Mouse (Mus musculus) layer of hippocampus, postnatal 25 days (tissue): ENCODE results near the gene Otop3. TPM values are rescaled to one million over a fixed set of nuclear protein-coding genes. Genes with fewer than 3 reads are reported as not detected.

ENCODE experiments used
- DNase-seq, 2 experiments: peaks; one replicate each; pipeline ENCODE4 v3.0.0; 2022; ENCODE audit warnings: mixed read lengths in 2 of 2, low spot score in 1 of 2; ENCODE audit errors: extremely low spot score in 1 of 2
- total RNA-seq, 2 experiments: library from RNA; stranded (reverse); gene quantifications; 2 replicates each; pipeline ENCODE4 v1.2.3; 2021

The Otop3 gene
- total RNA-seq, 2 experiments from 2014 or later, result 0.17 TPM; not detected in 1

DNA sequence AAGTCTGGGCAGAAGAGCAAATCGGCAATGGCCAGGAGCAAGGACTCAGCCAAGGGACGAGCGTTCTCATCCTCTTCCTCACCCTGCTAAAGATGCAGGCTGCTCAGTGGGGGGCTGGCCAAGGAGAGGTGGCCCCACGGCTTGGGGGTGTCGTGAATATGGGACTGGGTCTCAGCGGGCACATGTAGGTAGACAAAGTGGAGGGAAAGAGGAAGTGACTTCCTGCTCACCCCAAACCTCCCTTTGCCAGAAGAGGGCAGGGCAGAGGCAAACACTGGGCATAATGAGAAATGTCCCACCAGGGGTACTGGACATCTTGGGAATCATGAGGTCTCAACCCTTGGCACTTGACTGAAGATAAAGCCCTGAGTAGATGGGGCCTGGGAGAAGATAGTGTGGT, 25.2 kb downstream of the Otop3 start:
- no peak for DNase-seq

DNA sequence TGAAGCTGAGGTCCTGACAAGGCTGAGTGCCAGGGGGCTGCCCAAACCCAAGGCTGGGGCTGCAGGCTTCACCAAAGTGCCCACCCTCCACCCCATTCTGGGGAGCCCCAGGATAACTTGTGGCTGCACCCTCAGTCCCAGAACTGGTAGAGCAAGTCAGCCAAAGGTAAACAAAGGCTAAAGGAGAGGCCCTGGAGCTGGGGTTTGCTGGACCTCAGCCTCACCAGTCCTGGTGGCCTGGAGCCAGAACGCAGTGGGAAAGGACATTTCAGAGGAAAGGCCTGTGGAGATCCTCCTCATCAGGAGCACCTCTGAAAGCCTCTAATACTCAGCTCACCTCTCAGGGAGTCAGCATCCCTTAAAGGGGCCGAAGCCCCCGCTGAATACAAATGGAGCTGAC, 29.6 kb downstream of the Otop3 start:
- DNase-seq, result no peak

DNA sequence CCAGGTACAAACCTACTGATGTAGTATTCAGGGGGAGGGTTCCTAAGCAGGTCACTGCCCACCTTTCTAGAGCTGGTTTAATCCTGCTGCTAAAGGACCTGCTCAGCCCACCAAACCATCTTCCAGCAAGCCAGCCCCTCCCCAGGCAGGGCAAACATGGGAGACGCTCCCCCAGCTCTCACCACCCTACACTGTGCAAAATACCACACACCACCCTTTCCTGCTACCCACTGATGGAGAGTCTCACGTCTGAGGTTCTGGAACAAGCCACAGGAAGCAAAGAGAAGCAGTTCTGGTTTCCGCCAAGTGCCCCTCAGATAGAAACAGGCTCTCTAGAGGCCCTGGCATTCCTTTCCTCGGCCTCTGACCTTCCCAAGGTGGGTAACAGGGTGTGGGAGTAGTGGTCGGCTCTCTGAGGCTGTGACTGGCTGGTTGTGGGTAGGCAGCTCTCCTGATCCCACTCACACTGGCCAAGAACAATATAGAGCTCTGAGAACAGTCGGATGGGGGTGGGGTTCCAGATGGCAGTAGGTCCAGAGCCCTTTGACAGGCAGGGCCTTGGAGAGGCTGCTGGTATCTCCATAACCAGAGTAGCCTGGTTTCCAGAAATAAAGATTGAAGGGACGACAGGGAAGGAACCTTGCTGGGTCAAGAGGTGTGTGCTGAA, 31.6 kb downstream of the Otop3 start:
- no peak for DNase-seq

DNA sequence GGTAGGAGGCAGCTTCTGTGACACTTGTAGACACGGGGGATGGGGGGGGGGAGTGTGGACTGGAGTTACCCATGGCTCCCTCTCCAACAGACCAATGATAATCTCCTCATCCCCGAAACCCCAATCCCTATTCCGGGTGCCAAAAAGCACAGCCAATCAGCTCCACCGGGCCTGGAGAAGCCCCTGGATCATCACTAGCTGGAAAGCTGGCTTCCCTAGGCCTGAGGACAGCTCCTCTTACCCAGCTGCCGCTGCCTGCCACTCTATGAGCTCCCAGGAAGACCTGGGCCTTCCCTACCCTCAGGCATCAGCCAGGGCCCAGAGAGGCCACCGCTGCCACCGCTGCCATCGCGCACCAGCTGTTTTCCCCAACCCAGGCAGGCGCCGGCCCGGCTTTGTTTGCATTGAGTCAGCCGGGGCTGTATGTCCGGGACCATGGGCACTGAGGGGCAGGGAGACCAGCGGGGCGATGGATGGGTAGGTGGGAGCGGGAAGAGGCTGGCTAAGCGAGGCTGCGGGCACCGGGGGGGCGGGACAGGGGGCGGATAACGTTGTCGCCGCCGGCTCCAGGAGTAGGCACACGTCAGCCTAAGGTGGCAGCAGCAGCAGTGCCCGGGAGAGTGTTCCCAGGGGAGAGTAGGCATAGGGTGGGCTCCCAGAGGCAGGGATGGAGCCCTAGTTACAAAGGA, 32.3 kb downstream of the Otop3 start:
- no peak for DNase-seq

DNA sequence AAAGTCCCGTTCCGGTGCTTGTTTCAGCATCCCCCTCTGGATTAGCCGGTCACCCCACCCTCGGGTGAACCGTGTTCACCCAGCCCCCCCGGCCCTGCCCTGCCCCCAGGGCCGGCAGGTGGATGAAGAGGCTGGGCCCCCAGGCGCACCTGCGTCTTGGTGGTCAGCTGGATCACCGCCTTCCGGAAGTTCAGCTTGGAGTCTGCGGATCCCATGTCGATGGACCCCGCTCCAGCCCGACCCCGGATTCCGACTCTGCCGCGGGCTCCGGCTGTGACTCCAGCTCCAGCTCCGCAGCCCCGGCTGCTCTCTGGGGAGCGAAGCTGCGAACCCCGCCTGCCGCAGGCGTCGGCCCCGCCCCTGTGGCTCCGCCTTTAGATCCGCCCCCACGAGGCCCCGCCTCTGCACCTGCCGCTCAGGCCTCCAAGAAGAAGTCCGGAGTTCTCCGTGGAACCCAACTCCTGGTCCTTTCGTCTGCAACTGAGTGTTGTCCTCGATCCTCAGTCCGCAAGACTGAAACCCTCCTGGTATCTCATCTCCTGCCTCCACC, 32.9 kb downstream of the Otop3 start, which contains the start of gene Hid1:
Gene Hid1, minus strand, starts transcription at position 362 of the 550 bp plus-strand sequence.
- peak; percentile 78 for DNase-seq

DNA sequence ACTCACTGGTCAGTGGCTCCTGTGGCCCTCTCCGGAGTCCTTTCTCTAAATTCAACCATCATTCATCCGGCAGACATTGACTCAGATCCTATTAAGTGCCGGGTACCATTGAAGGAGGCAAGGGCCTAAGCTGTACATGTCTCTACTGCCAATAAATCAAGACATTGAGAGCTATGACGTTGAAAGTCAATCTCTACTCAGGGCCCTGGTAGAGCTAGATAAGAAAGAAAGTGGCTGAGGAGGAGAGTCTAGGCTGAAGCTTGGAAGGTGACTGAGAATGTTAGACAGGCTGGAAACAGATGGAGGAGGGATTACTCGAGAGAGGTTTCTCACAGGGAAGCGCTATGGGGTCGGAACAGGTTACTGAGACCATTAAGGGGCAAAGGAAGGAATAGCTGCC, 35.8 kb downstream of the Otop3 start:
- DNase-seq, result no peak

DNA sequence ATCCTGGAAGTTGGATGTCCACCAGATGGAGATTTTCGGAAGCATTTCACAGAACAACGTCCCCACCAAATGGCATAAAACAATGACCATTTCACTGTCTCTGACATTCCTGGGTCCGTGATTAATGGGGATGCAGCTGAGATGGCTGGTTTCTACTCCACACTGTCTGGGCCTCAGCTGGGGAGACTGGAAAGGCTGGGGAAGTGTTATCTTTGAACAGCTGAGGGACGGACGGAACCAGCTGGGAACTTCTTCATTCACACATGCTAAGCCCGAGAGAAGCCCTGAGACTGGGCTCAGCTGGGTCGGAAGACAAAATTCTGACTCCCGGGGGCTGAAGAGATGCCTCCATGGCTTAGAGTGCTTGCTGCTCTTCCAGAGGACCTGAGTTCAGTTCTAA, 36.8 kb downstream of the Otop3 start:
- DNase-seq, result no peak

DNA sequence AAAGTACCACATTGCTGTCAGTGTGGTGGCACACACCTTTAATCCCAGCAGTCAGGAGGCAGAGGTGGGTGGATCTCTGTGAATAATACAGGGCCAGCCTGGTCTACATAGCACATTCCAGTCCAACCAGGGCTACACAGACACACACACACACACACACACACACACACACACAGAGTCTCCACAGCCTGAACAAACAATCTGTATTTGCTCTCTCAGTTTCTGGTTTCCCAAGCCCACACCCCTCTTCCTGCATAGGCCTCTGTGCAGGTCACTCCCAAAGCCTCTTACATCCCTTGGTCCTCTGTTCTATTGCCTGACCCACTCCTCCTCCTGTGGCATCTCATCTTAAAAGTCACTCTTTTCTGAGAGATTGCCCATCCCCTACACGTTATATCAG, 37.5 kb downstream of the Otop3 start:
- DNase-seq, result no peak

DNA sequence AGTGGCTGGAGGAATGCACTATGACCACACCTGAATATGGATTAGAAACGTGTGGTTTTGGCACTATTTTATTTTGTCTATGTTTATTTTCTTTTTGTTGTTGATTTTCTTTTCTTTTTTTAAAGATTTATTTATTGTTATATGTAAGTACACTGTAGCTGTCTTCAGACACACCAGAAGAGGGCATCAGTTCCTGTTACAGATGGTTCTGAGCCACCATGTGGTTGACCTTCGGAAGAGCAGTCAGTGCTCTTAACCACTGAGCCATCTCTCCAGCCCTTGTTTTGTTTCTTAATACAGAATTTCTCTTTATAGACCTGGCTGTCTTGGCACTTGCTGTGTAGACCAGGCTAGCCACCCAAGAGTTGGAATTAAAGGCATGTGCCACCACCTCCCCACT, 38.2 kb downstream of the Otop3 start:
- DNase-seq, result no peak

DNA sequence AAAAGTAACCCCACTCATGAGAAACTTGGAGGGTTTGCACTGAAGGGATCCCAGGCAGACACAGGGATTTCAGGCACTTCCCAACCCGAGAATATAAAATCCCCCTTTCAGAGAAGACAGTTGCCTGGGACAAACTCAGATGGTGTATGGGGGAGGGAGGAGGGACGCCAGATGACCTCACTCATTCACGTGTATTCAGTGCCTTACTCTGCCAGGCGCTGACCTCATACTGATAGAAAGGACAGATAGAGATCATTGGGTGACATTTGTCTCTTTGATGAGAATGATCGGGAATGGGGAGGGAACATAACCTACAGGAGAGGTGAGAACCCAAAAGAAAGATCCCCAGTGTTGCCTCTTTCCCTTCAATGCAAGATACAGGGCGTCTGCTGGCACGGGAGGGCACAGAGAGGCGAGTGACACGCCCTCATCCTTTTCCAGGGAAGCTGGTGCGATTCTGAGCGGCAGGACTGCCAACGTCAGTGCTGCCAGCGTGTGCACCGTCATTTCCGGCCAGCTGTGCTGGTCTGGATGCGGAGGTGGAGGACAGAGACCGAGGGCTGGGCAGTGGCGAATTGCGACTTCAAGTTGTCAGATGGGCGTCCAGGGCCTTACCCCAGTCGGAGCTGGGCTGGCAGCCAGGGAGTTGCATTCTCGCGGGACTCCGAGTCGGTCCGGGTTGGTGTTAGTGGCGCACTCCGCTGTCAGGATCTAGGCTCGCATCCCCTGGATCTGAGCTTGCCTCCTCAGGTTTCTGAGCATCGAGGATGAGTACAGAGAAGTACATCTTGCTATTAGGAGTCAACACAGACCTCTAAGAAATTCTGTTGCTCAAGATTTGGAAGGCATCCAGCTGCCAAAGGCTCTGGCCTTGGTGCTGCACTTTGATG, 39.5 kb downstream of the Otop3 start:
- peak; percentile 61 to 67 for DNase-seq

DNA sequence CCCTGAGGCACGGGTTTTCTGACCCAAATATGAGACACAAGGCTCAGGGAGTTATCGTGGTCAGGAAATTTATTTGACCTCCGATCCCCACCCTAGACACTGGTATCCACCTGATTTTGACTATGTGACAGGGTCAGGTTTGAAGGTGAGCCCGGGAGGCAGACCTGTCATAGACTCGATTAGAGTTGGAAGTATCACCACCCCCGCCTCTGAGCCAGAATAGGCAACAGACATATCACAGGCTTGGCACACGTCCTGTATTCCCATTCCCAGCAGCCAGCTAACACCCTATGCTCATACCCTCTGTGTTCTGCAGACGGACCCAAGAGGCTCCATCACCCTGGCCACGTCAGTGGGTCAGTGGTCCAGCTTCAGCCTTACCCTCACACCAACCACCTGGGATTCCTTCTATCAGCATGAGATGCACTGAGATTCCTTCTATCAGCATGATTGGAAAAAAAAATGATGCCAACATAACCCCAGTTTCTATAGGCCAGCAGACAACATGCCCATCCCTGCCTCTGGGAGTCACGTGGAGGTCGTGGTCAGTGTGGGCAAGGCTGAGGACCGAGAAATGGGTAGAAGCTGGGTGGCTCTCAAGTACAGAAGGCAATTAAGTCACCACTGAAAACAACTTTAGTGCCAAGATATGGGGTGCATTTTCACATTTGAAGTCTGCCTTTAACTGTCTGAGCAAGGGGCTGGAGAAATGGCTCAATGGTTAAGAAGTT, 40.3 kb downstream of the Otop3 start:
- no peak for DNase-seq

DNA sequence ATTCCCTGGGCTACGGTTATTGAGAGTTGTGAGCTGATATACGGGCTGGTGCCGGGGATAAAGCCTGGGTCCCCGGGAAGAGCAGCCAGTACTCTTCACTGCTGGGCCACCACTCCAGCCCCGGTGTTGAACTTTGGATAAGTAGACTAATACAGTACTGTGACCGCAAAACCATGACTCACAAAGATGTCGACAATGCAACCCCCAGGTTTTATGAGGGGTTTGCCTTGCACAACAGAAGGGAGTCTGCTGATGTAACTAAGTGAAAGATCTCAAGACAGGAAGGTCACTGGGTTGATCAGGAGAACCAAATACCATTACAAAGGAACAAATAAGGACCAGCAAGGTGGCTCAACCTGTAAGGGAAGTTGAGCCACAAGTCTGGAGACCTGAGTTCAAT, 42.2 kb downstream of the Otop3 start:
- no peak for DNase-seq

DNA sequence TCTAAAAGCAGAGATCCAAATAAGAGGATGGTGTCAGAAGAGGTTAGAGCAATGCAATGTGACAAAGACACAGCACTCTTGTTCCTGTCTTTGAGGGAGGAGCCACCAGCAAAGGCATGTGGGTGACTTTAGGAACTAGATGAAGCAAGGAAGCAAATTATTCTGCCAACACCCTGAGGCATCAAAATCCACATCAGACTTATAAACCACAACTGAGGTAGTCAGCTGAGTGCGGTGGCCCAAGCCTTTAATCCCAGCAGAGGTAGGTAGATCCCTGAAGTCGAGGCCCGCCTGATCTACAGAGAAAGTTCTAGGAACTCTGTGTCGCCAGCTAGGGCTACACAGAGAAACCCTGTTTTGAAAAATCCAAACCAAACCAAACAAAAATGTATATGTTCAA, 42.7 kb downstream of the Otop3 start:
- DNase-seq, result no peak

DNA sequence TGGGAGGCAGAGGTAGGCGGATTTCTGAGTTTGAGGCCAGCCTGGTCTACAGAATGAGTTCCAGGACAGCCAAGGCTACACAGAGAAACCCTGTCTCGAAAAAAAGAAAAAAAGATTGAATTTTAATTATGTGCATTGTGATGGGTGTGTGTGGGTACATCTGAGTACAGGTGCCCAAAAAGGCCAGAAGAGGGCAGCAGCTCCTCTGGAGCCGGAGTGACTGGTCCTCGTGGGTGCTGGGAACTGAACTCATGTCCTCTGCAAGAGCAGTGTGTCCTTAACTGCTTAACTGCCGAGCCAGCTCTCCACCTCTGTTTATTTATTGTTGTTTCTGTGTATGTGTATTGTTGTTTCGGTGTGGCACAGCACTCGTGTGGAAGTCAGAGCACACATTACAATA, 43.3 kb downstream of the Otop3 start:
- DNase-seq, result no peak

DNA sequence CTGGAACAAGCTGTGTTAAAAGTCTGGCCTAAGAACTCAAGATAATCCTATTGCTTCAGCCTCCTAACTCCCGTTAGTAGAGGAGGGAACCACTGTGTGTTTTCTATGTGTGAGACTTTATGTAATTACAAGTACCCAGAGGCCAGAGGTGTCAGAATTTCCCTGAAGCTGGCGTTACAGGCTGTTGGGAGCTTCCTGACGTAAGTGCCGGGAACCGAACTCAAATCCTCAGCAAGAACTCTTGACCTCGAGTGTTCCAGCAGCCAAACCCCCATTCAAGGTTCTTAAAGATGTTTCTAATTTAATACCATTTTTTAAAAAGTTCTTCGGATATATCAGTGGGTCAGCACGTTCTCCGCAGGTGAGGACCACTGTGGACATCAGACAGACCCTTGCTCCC, 46.7 kb downstream of the Otop3 start:
- DNase-seq, result no peak

DNA sequence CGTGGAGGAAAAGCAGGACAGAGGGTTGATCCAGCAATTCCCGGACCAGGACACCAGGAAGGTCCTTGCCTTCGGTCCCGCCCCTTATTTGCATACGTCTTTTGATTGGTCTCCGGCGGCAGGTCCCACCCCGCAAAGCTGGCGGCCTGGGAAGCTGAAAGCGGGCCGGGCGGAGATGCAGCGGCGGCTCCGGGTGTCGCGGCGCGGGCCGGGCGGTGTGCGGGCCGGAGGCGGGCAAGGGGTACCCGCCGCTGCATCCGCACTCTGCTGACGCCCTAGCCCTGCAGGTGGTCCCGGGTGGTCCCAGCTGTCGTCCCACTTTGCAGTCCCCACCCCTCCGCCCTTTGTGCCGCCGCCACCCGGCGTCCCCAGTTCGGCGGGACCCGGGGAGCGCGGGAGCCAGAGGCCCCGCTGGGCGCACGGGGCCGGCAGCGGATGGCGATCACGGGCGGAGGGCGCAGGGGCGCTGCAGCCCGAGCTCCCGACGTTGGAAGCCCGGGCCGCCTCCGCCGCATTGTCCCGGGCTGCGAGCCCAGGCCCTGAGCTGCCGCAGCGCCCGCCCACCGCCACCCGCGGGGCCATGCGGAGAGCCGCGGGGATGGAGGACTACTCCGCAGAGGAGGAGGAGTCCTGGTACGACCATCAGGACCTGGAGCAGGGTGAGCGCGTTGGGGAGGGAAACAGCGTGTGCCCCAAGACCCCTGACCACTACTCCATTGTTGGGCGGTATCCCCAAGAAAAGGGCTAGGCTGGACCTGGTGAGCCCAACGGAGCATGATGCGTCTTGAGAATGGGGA, 47.4 kb downstream of the Otop3 start, which contains the start of gene Cdr2l:
Gene Cdr2l, plus strand, starts transcription at position 174 of the 797 bp plus-strand sequence.
- DNase-seq, result peak; percentile 73 to 75

DNA sequence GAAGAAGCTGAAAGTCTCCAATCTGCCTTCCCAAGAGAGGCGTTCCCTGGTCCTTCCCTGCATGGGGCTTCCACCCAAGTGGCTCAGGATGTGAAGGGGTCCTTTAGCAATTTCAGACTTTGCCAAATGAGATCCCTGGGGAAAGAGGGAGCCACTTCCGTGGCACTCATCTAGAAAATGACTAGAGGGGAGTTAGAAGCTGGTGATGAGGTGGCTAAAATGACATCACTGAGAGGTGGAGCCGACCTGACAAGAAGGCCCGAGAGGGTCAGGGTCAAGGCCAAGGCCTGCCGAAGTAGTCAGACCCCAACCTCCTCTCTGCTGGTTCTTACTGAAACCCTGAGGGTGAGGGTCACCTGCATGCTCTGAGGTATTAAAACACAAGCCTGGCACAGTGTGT, 48.4 kb downstream of the Otop3 start:
- no peak for DNase-seq

DNA sequence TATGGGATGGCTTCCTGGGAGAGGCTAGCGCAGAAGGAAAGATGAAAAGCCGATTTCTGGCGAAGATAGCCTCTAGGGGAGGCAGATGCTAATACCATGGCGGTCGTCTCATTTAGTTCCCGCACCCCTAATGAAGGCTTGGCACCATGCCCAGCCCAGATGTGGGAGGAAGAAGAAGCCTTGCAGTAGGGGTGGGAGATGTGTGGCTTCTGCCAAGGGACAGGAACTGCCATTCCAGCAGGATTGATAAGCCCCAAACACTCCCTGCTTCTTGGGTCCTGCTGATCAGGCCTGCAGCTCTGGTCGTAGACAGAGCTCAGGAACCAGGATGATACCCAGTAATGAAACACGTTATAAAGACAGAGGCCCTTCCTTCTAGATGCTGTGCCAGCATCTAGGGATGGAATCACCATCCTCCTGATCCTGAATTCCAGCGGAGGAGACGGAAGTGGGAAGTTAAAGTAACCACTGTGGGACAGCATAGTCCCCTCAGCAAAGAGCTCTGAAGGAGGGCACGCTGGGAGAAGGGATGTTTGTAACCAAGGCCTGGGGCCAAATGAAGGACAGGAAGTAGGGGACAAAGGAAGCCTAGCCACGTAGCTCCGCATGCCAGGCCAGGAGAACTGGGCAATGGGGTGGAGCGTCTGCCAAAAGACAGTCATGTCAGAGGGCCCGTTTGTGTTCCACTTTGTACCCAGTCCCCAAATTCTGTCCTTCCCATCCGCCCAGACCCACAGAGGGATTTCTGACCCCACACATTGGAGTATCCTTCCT, 49.4 kb downstream of the Otop3 start:
- peak in 1 of 2 experiments; percentile 45 for DNase-seq

DNA sequence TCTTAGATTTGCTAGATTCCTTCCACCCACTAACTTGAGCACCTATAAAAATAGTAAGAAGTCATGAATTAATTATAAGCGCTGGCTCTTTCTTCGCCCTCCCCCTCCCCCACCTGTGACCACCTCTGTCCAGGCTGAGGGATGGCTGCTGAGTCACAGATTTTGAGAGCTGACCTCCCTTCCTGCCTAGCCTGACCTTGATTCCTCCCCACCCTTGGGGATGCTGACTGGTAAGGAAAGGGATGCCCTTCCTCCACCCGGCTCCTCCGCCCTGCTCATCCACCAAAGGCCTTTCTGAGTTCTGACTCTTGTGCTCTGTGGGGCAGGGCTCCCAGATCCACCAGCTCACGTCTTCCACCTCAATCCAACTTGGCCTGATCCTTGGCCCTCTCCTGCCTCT, 50.1 kb downstream of the Otop3 start:
- no peak for DNase-seq
